Mouse (Mus musculus) ovary, postnatal 14 days (tissue): ENCODE data around the gene Wdr91.

Experiments used
- DNase-seq: peaks from one replicate; pipeline ENCODE4 v3.0.0; 2022; ENCODE audit warnings: low spot score

Wdr91 gene

DNA sequence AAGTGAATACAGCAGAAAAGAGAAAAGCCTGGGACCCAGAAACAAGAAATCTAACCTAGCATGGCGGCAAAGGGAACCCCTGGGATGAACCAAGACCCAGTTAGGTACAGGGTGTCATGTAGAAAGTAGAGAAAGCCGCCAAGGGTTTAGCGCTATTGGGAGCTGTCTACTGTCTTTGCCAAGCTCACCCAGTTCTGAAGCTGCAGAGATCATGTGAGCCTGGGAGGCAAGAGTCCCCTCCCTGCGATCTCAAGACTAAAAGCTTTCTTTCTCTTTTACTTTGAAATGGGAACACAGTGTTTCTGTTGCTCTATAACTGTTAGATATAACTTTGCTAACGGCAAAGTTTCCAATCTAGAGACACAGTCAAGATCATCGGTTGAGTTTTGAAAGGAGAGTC is 48.3 kb downstream of the Wdr91 start:
- no peak for DNase-seq

DNA sequence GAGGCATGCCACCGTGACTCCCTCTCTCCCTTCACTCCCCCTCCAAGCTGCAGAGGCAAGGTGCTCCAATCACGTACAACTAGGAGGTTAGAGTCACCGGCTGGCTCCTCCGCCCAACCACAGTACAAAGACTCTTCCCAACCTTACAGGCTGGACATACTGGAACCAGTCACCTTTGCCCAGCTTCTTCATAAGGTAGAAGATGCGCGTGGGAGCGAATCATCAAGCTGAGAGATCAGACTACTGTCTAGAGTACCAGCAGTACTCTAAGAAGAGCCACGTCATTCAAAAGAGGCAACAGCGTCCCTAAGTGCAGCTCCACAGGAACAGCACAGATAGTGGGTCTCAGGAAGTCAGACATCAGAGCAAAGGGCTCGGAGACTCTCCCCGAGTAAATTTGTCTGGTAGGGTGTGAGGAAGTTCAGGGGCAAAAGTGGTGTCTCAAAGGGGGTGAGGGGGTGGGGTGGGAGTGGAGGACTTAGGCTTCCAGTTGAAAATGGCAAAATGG is 49.1 kb downstream of the Wdr91 start:
- no peak for DNase-seq

DNA sequence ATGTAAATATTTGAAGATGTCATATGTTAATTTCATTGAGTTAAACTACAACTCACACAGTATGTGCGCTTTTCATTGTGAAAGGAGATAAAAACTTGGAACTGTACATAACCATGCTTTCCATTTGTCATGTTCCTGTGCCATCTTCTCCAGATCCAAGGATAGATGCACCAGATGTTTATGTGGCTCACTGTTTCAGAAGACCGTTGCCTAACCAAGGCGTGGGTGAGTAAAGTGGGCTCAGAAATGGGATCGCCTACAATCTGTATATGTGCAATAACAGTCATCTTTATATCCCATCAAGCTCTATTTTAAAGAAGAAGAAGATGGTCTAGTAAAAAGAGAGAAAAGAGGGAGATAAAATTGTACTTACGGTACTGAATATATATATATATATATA is 78.3 kb downstream of the Wdr91 start:
- DNase-seq = no peak
